Mouse (Mus musculus) cerebellum, adult 8-10 months (tissue): ENCODE data around the gene Wdr81.
"Not testable (repeated sequence)": the region's sequence is repeated elsewhere in the genome, so short reads cannot be mapped to it uniquely, and the experiment has no call there.

ENCODE experiments used
- DNase-seq: peaks from one replicate; pipeline ENCODE4 v3.0.0; 2022

The Wdr81 gene

GRCm38 (mm10) chr11:75460844-75461742 is 6.6 kb upstream of the Wdr81 start, which contains the start of gene Tlcd2:
TSS of gene Tlcd2 (plus strand) at chr11:75461715.
- peak; percentile 99 for DNase-seq

- peak; percentile 89 for DNase-seq
These were observed 5.8 kb upstream of the Wdr81 start for GRCm38 (mm10) chr11:75460103-75460843.

- DNase-seq = no peak
These were observed 5.2 kb upstream of the Wdr81 start for GRCm38 (mm10) chr11:75459751-75460102.

DNA sequence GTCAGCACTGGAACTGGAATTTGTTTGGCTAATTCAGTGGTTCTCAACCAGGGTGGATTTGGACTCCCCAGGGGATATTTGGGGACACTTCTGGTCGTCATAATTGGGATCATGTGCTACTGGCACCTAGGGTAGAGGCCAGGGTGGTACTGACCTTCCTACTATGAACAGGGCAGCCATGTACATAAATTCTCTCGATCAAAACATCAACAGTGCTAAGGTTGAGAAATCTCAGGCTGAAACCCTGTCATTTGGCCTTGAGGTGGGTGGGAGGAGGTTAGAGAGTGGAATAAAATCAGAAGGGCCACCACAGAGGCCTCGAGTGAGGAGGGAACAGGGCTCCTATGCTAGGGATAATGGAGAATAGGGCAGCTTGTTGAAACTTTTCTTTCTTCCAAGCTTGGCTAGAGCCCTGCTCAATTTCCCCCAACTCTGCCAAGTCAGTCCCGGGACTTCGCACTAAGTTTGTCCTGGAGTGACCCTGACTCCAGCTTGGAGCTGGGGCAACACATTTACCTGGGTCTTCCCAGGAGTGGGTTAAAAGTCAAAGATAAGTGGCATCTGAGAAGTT is 4.7 kb upstream of the Wdr81 start:
- DNase-seq = no peak

DNA sequence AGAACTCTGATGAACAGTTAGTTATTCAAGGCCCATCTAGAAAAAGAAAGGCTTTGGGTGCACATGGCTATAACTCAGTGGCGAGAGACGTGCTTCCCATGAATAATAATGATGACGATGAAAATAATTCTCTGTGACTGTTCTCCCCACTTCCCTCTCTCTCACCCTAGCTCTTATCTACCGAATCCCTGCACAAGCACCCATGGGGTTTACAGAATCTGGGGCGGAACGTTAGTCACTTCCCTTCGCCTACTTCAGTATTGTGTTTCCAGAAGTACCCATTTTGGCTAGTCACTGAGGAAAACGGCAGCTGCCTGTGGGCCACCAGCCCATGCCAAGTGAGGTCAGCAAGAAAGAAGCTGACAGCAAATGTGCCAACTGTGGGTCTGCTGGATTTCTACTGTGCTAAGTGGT is 4.1 kb upstream of the Wdr81 start:
- DNase-seq = no peak

GRCm38 (mm10) chr11:75458169-75458568 is 3.7 kb upstream of the Wdr81 start:
- no peak for DNase-seq

GRCm38 (mm10) chr11:75456440-75456871 is 1.9 kb upstream of the Wdr81 start:
- no peak for DNase-seq

GRCm38 (mm10) chr11:75455971-75456370 is 1.5 kb upstream of the Wdr81 start:
- not testable (repeated sequence) for DNase-seq

- no peak for DNase-seq
These were observed 672 bp upstream of the Wdr81 start for GRCm38 (mm10) chr11:75455041-75455736.

DNA sequence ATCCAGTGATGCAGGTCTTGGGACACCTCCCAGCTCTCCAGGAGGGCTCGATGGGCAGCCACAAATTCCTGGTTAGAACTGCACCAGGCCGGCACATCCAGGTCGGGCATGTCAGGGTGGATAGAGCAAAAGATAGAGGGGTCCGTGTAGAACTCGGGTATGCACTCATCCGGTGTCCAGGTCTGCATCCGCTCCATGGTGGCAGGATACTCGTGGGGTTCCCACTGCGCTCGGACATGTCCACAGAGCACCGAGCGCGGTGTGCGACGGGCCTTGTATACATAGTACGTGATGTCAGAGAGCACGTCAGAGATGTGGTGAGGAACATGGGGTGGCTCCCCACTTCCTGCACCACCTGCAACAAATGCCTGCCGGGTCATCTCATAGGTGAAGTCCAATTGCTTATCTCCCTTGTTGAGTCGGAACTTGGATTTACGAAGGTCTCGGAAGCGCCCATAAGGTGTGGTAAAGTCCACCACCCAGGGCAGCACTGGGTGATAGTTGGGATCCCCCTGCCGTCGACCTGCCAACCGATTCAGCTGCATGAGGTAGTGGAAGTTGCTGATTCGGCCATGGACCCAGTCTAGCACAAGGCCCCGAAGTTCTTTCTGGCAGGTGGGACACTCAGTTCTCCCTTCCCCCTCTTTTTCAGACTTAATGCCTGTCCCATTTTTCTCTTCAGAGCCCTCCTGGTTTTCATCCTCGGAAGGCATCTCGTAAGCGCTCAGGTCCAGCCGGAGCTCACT is 1.5 kb downstream of the Wdr81 start:
- no peak for DNase-seq

- DNase-seq = no peak
These were observed 2.4 kb downstream of the Wdr81 start for GRCm38 (mm10) chr11:75452081-75452480.

DNA sequence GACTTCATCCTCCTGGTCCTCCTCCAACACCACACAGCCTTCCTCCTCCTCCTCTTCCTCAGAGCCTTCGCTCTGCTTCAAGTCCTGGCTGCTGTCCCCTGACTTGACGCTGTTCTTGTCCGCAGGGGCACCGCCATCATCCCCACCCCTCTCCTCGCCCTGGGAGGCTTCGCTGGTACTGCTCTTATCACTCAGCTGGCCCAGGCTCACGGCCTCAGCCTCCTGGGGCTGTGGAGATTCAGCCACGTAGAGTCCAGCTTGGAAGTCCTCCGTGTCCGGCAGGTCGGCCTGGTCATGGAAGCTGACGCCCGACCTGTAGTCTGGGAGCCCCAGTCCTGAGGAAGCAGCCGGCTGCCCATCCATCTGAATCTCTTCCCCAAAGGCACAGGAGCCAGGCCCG is 3.6 kb downstream of the Wdr81 start:
- no peak for DNase-seq

GRCm38 (mm10) chr11:75450304-75450908 is 4.1 kb downstream of the Wdr81 start:
- DNase-seq = no peak

DNA sequence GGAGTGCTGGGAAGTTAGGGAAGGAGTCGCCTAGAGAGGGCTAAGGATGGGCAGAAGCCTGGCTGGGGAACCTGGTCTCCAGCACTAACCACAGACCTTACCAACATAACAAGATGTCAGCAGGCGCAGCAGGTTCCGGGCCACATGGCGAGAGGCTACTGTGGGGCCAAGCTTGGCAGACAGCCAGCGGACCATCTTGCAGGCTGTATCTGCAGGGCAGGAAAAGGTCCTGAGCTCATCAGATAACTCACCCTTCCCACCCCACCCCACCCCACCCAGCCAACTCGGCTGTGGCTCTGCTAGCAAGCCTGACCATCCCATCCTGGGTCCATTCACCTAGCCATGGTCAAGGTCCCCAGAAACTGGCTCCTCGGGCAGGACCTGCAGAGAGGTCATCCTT is 4.8 kb downstream of the Wdr81 start:
- DNase-seq = peak; percentile 52

- DNase-seq = no peak
These were observed 5.9 kb downstream of the Wdr81 start for GRCm38 (mm10) chr11:75448575-75448974.

GRCm38 (mm10) chr11:75443711-75444110 is 10.8 kb downstream of the Wdr81 start:
- DNase-seq = no peak

GRCm38 (mm10) chr11:75441601-75442000 is 12.9 kb downstream of the Wdr81 start:
- DNase-seq = no peak

GRCm38 (mm10) chr11:75441034-75441433 is 13.5 kb downstream of the Wdr81 start:
- DNase-seq = no peak

GRCm38 (mm10) chr11:75439951-75440350 is 14.6 kb downstream of the Wdr81 start:
- no peak for DNase-seq

DNA sequence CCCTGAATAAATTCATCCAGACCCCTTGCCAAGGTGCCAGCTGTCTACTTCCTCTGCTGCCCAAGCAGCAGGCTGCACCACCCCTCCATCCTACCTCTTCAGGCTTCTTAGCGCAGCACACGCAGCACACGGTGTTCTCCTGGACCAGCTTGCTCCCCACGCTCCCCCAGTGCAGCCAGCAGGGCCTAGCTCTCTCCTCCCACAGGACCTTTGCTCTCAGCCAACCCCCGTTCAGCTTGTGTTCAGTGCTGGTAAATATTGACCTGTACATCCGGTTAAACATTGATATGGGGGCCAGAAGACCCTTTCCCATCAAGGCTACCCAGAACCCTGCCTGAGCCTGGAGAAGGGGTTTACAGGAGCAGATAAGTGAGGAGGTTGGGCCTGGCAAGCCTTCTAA is 15.2 kb downstream of the Wdr81 start, which contains the start of gene Serpinf2:
Serpinf2 (minus strand) TSS at position 229 of the 400 bp plus-strand sequence.
- DNase-seq = no peak

- DNase-seq = no peak
These were observed 15.7 kb downstream of the Wdr81 start for GRCm38 (mm10) chr11:75438804-75439203.

- DNase-seq = no peak
These were observed 16.3 kb downstream of the Wdr81 start for GRCm38 (mm10) chr11:75438194-75438593.
